Mouse (Mus musculus) ES-E14 (cell line): Measurements from ENCODE around the gene Csrp3. TPM values are rescaled to one million over a fixed set of nuclear protein-coding genes. Genes with fewer than 3 reads are reported as not detected.
A peak's percentile ranks its signal among the peaks of the same experiment; 100 is the strongest.

Source experiments
- DNase-seq: peaks from one replicate; pipeline ENCODE4 v3.0.0-alpha.2; 2013; ENCODE audit warnings: low read depth, low spot score
- H3K27ac ChIP-seq: 2 replicates; pipeline ENCODE4 v1.5.1; 2012; ENCODE audit warnings: low read depth, mild to moderate bottlenecking, low read length, moderate library complexity, mixed read lengths; ENCODE audit not compliant: poor library complexity, insufficient read depth, severe bottlenecking
- H3K36me3 ChIP-seq: 2 replicates; pipeline ENCODE4 v1.6.1; 2012; ENCODE audit warnings: mild to moderate bottlenecking, low read length, moderate library complexity, mixed read lengths; ENCODE audit not compliant: control insufficient read depth, poor library complexity, insufficient read depth, severe bottlenecking
- H3K4me1 ChIP-seq, 2 experiments: fragments of 150-350 bp in 1 of 2; sonication (generic) in 1 of 2; 2 replicates each; pipeline ENCODE4 v1.6.1; 2012; ENCODE audit warnings: low read length in 2 of 2, mild to moderate bottlenecking in 1 of 2, mixed read lengths in 1 of 2; ENCODE audit not compliant: control insufficient read depth in 2 of 2, insufficient read depth in 2 of 2, poor library complexity in 1 of 2
- H3K4me3 ChIP-seq, 2 experiments: fragments of 150-350 bp in 1 of 2; sonication (generic) in 1 of 2; 2 replicates each; pipeline ENCODE4 v1.5.1; 2012; ENCODE audit warnings: low read length in 2 of 2, low read depth in 1 of 2, mild to moderate bottlenecking in 1 of 2, mixed read lengths in 1 of 2; ENCODE audit not compliant: insufficient read depth in 1 of 2, poor library complexity in 1 of 2, severe bottlenecking in 1 of 2
- H3K9ac ChIP-seq: 2 replicates; pipeline ENCODE4 v1.6.1; 2012; ENCODE audit warnings: low read depth, mild to moderate bottlenecking, low read length, mixed read lengths; ENCODE audit not compliant: poor library complexity, insufficient read depth, severe bottlenecking
- H3K9me3 ChIP-seq: fragments of 150-350 bp; sonication (generic); 2 replicates; pipeline ENCODE4 v1.6.1; 2012; ENCODE audit warnings: low read depth, mild to moderate bottlenecking, low read length; ENCODE audit not compliant: control insufficient read depth, insufficient read depth
- CHD2 ChIP-seq: IDR thresholded peaks from 2 replicates; pipeline ENCODE4 v1.6.1; 2014; ENCODE audit warnings: mild to moderate bottlenecking, low read depth, low read length, inconsistent platforms
- HCFC1 ChIP-seq: IDR thresholded peaks from 2 replicates; pipeline ENCODE4 v1.6.1; 2012; ENCODE audit warnings: low read length, inconsistent platforms, borderline replicate concordance; ENCODE audit not compliant: insufficient read depth
- MAFK ChIP-seq: IDR thresholded peaks from 2 replicates; pipeline ENCODE4 v1.6.1; 2014; ENCODE audit warnings: mild to moderate bottlenecking, low read depth, low read length, inconsistent platforms; ENCODE audit not compliant: insufficient read depth
- ZC3H11A ChIP-seq: IDR thresholded peaks from 2 replicates; pipeline ENCODE4 v1.6.1; 2012; ENCODE audit warnings: low read depth, mild to moderate bottlenecking, inconsistent platforms, low read length, borderline replicate concordance
- ZNF384 ChIP-seq: IDR thresholded peaks from 2 replicates; pipeline ENCODE4 v1.6.1; 2012; ENCODE audit warnings: low read depth, low read length, inconsistent platforms
- in situ Hi-C, 2 experiments: fragments of 600-800 bp; cut with MboI; formaldehyde crosslinking; loops; one replicate each; pipeline ENCODE4 v1.15.1; 2025; ENCODE audit warnings: low sequenced_read_pairs in 2 of 2, inconsistent platforms in 1 of 2; ENCODE audit not compliant: unreplicated experiment in 2 of 2
- total RNA-seq: library from RNA; depleted of rRNA; stranded (reverse); fragments of 300-350 nt; gene quantifications from 2 replicates; pipeline ENCODE4 v1.2.3, GENCODE M21; 2012

The Csrp3 gene
- total RNA-seq, 1 experiment = 1.3 TPM

DNA sequence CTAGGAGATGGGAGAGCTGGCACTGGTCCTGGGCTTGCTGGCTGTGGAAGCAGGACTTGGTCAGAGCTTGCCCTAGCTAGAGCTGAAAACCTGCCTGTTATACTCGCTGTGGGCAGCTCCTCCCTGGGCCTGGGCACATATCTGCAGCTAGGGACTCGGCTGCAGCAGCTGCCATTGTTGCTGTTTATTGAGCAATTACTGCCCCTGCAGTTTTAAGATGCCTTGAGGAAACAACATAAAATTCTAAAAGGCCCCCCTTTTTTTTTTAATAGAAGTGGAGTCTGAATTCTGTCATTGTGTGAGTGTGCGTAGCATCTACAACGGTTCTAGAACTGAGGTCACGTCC is 36.4 kb upstream of the Csrp3 start:
- Histone ChIP-seq H3K27ac (no peak overlapping the region), H3K9me3 (no peaks in the 10 kb centered on the region), H3K9ac (no peak overlapping the region), H3K36me3 (no peaks in the 10 kb centered on the region), H3K4me3 (no peak overlapping the region), H3K4me1 (no peaks in the 10 kb centered on the region)
- no peak for TF ChIP-seq ZC3H11A
- TF ChIP-seq MAFK = no peak
- TF ChIP-seq HCFC1 = no peak
- no peak for TF ChIP-seq CHD2
- no peak for TF ChIP-seq ZNF384
- DNase-seq = no peak
- in situ Hi-C loops = loop anchor here in 1 of 2 experiments (10.0 kb wide), 1 partner anchor 61 kb away; no protein-coding TSS in a partner anchor

DNA sequence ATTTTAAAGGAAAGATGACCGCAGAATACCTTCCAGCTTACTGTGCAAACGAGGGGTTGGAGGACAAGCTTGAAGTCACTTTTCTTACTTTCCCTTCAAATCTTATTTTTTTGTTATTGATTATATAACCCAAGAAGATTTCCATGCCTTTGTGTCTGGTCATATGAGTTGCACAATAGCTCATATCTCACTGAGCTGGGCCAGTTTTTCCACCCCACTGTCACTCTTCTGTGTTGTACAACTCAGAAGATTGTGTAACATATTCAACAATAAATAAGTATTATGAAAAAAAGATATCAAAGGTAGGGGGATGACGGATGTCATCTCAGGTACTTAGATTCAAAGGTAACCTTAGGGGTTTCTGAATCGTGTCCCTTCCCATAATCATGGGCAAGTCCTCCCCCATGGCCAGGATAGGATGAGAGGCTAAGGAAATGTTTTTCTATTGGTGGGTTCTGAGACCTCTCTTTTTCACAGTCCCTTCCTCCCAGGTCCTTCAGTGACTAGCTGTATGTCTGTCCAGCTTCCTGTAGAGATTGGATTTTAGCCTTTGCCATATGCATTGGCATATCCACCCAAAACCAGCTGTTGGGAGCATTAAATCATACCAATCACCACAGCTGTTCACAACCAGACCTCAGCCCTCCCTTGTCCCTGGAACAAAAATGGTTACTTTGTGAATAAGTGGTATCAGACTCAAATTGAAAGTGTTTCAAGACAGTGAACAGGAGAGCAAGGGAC is 35.9 kb upstream of the Csrp3 start:
- H3K4me1 ChIP-seq = no peaks in the 10 kb centered on the region
- H3K9me3 ChIP-seq = no peaks in the 10 kb centered on the region
- TF ChIP-seq CHD2 (no peak), ZC3H11A (no peak), HCFC1 (no peak), MAFK (no peak), ZNF384 (no peak)
- no peak for DNase-seq
- no peak overlapping the region for H3K27ac ChIP-seq
- H3K4me3 ChIP-seq = no peak overlapping the region
- H3K36me3 ChIP-seq = no peaks in the 10 kb centered on the region
- in situ Hi-C loops = loop anchor here in 1 of 2 experiments (10.0 kb wide), 1 partner anchor 61 kb away; no protein-coding TSS in a partner anchor
- no peak overlapping the region for H3K9ac ChIP-seq

DNA sequence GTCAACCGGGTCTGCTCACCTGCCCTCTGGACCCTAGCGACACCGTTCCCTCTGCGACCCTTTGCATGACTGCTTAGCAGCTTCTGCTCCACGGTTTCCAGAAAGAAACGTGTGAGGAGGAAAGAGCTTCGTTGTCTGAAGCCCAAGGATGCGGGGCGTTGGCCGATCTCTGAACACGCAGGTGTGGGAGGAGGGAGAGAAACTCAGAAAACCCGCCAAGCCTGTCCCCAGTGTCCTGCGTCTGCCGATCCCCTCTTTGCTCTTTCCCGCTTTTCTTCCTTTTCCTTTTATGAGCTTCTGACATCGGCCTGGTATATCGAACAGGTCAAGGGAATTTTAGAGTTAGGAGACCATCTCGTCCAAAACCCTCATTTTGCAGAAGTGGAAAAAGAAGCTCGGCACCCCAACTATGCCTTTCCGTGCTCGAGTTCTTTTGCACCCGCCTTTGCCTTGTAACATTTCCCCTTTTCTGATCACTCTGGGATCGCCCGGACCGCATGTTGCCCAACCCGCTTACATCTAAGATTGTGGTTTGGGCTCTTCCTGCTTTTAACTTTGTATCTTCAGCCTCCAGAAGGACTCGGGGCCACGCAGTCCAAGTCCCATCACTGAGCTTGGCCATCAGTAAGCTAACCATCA is 34.3 kb upstream of the Csrp3 start:
- H3K4me3 ChIP-seq = peak overlapping the region; percentile 84 to 88
- no peaks in the 10 kb centered on the region for H3K9me3 ChIP-seq
- TF ChIP-seq MAFK = no peak
- TF ChIP-seq CHD2 = no peak
- TF ChIP-seq ZNF384 = no peak
- TF ChIP-seq HCFC1 = no peak
- no peak for TF ChIP-seq ZC3H11A
- no peaks in the 10 kb centered on the region for H3K4me1 ChIP-seq
- no peak for DNase-seq
- H3K27ac ChIP-seq = no peak overlapping the region
- peak overlapping the region; percentile 67 for H3K9ac ChIP-seq
- in situ Hi-C loops = loop anchor here in 1 of 2 experiments (10.0 kb wide), 1 partner anchor 63 kb away; no protein-coding TSS in a partner anchor
- peaks cover 3% of the 10 kb centered on the region for H3K36me3 ChIP-seq

DNA sequence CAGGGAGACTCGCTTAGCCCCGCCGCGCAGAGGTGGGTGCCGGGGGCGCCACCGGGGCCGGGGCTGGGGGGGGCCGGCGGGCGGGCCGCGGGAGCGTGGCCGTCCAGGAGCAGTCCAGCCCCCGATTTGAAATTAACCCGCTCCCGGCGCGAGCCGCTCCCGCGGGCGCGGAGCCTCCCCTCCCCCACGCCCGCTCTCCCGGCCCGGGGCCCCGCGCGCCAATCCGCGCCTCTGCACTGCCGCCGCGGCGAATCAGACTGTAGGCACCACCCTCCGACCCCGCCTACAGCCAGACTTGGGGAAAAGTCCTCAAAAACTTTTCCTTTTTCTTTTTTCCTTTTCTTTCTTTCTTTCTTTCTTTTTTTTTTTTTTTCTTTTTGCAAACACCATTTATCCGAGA is 33.7 kb upstream of the Csrp3 start, which contains the start of gene E2f8:
TSS of gene E2f8 (minus strand) at position 111 of the 400 bp plus-strand sequence.
- TF ChIP-seq ZNF384 (no peak), CHD2 (no peak), HCFC1 (no peak), ZC3H11A (no peak), MAFK (no peak)
- no peaks in the 10 kb centered on the region for H3K4me1 ChIP-seq
- H3K9ac ChIP-seq = peak within 1 kb of the TSS; percentile 93
- H3K9me3 ChIP-seq = no peaks in the 10 kb centered on the region
- DNase-seq = peak; percentile 43
- H3K27ac ChIP-seq = peak within 1 kb of the TSS; percentile 52; the same call in 1 of the 2 replicates
- H3K36me3 ChIP-seq = peaks cover 3% of the 10 kb centered on the region
- peak within 1 kb of the TSS; percentile 84 to 88 for H3K4me3 ChIP-seq
- in situ Hi-C loops = loop anchor here in 1 of 2 experiments (10.0 kb wide), 1 partner anchor 63 kb away; no protein-coding TSS in a partner anchor
